Mouse (Mus musculus): Measurements from ENCODE around the gene Foxd1. TPM values are rescaled to one million over a fixed set of nuclear protein-coding genes. Genes with fewer than 3 reads are reported as not detected.

The Foxd1 gene
- total and polyA plus RNA-seq, 2 experiments from 2014 or later, result 0.74 to 1.6 TPM

DNA sequence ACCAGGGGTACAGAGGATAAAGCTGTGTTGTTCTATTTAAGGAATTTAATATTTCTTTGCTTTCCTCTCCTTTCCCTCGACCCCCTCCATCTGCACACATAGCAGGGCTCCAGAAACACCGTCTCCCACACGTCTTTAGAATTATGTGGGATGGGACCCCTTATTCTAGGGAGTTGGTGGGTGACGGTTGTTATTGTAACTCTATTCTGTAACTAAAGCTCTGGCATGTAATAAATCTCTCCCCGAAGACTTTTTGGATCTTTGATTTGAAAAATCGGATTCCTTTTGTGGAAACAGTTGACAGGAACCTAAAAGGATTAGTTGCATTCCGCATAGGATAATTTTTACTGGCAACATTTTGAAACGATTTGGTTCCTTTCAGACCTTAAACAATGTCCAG is 11.0 kb downstream of the Foxd1 start:
- Histone ChIP-seq H3K36me3 (ENCODE audit: insufficient read depth, low read length) (no peaks in the 10 kb centered on the region), H3K4me1 (ENCODE audit: insufficient read depth, low read length) (no peaks in the 10 kb centered on the region), H3K27me3 (ENCODE audit: insufficient read depth, low read length) (peaks cover 85% of the 10 kb centered on the region), H3K27ac (no peak overlapping the region), H3K9me3 (ENCODE audit: low read length) (peaks cover 3% of the 10 kb centered on the region; the same call in 1 of the 2 replicates), H3K4me2 (ENCODE audit: low read depth, low read length) (no peak overlapping the region), H3K4me3 (ENCODE audit: low read length) (no peak overlapping the region), H3K9ac (replicated peaks; ENCODE audit: low read length) (no peak overlapping the region)
- 1% methylated on average over 8 of the region's 8 CpGs for WGBS
- no peak for TF ChIP-seq CTCF (IDR thresholded peaks at IDR 0.05; ENCODE audit: low read depth)
- no peak for ATAC-seq
- no peak for DNase-seq (ENCODE audit: low spot score)

DNA sequence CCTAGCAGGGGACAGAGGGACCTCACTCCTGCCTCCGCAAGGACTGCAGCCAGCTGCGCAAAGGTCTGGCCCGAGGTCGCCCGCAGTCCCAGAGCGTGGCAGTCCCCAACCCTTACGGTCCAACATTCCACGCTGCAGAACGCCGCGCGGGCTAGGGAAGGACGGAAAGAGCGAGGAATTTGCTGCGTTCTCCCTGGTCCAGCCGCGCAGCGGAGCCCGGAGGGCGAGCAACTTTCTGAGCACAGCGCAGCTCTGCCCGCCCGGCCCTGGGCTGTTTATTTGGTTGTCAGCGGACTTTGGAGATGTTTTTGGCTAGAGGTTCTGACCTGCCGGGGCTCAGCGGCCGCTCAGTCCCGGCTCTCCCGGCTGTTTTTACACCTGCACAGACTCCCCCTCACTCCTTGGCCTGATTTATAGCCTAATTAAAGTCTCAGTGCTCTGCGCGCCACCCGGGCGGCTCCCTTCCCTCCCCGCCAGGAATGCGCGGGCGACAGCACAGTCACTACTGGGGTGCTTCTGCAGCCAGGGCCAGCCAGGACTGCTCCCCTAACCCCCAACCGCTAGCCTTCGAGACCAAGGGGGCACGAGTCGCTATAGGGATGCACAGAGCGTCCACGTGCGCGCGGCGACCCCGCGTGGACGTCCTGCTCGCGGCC is 11.9 kb downstream of the Foxd1 start:
- H3K36me3 ChIP-seq (ENCODE audit: insufficient read depth, low read length), result no peaks in the 10 kb centered on the region
- DNase-seq (ENCODE audit: low spot score) (no peak), ATAC-seq (peak; percentile 35; the same call in 1 of the 2 replicates)
- peak overlapping the region; percentile 31 for H3K4me2 ChIP-seq (ENCODE audit: low read depth, low read length)
- no peaks in the 10 kb centered on the region for H3K4me1 ChIP-seq (ENCODE audit: insufficient read depth, low read length)
- H3K27ac ChIP-seq, result no peak overlapping the region
- H3K9ac ChIP-seq (replicated peaks; ENCODE audit: low read length), result no peak overlapping the region; the same call in 1 of the 2 replicates
- H3K4me3 ChIP-seq (ENCODE audit: low read length), result peak overlapping the region; percentile 11
- TF ChIP-seq CTCF (IDR thresholded peaks at IDR 0.05; ENCODE audit: low read depth), result no peak
- H3K27me3 ChIP-seq (ENCODE audit: insufficient read depth, low read length), result peaks cover 82% of the 10 kb centered on the region
- H3K9me3 ChIP-seq (ENCODE audit: low read length), result peaks cover 3% of the 10 kb centered on the region; the same call in 1 of the 2 replicates
- under 1% methylated on average over 52 of the region's 52 CpGs for WGBS

DNA sequence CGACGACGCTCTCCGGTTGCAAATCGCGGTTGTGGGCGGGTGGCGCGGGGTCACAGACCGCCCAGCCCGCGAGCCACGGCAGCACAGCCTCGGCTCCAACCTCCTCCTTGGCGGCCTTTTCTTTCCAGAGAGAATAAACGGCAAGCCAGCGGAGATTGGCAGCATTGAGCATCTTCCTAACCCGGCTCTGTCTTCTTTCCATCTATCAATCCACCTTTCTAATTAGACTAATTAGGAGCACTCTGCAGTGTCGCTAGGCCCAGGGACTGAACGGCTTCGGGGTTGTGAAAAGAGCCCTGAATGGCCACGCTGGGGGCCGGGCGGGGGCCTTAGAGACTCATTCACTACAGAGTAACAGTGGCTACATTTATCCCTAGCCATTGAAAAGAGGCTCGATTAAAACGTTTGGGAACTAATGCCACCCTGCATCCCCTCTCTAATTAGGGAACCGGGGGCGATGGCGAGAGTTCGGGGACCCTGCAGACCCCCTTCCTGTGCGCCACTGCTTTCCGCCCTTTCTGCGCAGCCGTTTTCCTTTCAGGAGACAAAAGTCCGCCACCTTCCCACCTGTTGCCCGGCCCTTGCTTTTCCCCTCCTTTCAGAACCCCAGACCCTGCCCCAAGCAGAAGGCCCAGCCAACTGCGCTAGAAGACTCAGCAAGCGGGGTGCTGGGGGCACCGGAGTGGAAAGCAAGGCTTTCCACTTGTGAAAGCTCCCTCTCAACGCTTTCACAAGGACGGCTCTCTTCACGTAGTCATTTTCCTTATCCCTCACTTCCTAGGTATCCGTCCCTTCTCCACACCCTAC is 12.6 kb downstream of the Foxd1 start:
- Histone ChIP-seq H3K27ac (no peak overlapping the region), H3K4me2 (ENCODE audit: low read depth, low read length) (peak overlapping the region; percentile 31), H3K4me3 (ENCODE audit: low read length) (peak overlapping the region; percentile 7), H3K36me3 (ENCODE audit: insufficient read depth, low read length) (no peaks in the 10 kb centered on the region), H3K27me3 (ENCODE audit: insufficient read depth, low read length) (peaks cover 84% of the 10 kb centered on the region), H3K9me3 (ENCODE audit: low read length) (peaks cover 3% of the 10 kb centered on the region; the same call in 1 of the 2 replicates), H3K4me1 (ENCODE audit: insufficient read depth, low read length) (no peaks in the 10 kb centered on the region), H3K9ac (replicated peaks; ENCODE audit: low read length) (no peak overlapping the region)
- ATAC-seq, result no peak
- WGBS, result under 1% methylated on average over 43 of the region's 43 CpGs
- DNase-seq (ENCODE audit: low spot score), result no peak
- no peak for TF ChIP-seq CTCF (IDR thresholded peaks at IDR 0.05; ENCODE audit: low read depth)

DNA sequence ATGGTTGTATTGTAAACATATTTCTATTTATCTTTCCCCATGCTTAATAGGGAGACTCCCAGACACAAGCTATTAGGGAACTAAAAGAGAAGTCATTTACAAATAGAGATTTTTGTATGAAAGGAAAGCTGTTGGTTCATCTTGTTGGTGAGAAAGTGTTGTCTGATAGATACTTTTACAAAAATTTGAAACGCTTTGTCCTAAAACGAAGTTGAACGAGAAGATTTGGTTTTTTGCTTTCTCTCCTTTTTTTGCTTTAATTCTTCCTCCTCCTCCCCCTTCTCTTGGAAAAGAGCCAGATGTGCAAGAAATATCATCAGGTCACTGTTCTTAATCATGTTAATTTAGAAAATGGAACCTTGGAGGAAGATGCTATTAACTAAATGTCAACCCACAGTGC is 13.6 kb downstream of the Foxd1 start:
- H3K36me3 ChIP-seq (ENCODE audit: insufficient read depth, low read length), result no peaks in the 10 kb centered on the region
- no peak overlapping the region for H3K27ac ChIP-seq
- H3K27me3 ChIP-seq (ENCODE audit: insufficient read depth, low read length), result peaks cover 86% of the 10 kb centered on the region
- H3K4me1 ChIP-seq (ENCODE audit: insufficient read depth, low read length), result no peaks in the 10 kb centered on the region
- no peak for TF ChIP-seq CTCF (IDR thresholded peaks at IDR 0.05; ENCODE audit: low read depth)
- ATAC-seq, result no peak
- H3K9ac ChIP-seq (replicated peaks; ENCODE audit: low read length), result no peak overlapping the region
- WGBS, result 6% methylated on average over 3 of the region's 3 CpGs
- no peak overlapping the region for H3K4me2 ChIP-seq (ENCODE audit: low read depth, low read length)
- H3K4me3 ChIP-seq (ENCODE audit: low read length), result no peak overlapping the region
- H3K9me3 ChIP-seq (ENCODE audit: low read length), result peaks cover under 1% of the 10 kb centered on the region; the same call in 1 of the 2 replicates
- DNase-seq (ENCODE audit: low spot score), result no peak

DNA sequence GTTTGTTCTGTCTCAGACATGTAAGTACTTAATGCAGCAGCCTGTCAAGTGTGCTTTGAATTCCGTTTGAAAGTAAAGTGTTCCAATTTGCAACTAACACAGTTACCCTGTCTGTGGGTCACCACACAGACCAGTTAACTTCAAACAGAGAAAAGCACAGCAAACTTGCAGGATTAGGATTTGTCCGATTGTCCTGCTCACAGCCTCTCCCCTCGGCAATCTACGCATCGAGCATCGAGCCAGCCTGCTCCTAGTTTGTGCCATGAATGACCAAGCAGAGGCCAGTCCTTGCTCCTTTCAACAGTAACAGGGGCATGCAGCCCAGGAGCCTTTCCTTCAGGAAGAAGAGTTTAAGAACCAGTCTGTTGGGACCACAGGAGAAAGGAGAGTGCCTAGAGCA is 15.0 kb downstream of the Foxd1 start:
- no peak for TF ChIP-seq CTCF (IDR thresholded peaks at IDR 0.05; ENCODE audit: low read depth)
- ATAC-seq (no peak), DNase-seq (ENCODE audit: low spot score) (no peak)
- Histone ChIP-seq H3K27ac (no peak overlapping the region), H3K9ac (replicated peaks; ENCODE audit: low read length) (no peak overlapping the region), H3K27me3 (ENCODE audit: insufficient read depth, low read length) (peaks cover 79% of the 10 kb centered on the region), H3K4me1 (ENCODE audit: insufficient read depth, low read length) (no peaks in the 10 kb centered on the region), H3K4me2 (ENCODE audit: low read depth, low read length) (no peak overlapping the region), H3K4me3 (ENCODE audit: low read length) (no peak overlapping the region), H3K9me3 (ENCODE audit: low read length) (no peaks in the 10 kb centered on the region), H3K36me3 (ENCODE audit: insufficient read depth, low read length) (no peaks in the 10 kb centered on the region)
- WGBS, result 12% methylated on average over 6 of the region's 6 CpGs

DNA sequence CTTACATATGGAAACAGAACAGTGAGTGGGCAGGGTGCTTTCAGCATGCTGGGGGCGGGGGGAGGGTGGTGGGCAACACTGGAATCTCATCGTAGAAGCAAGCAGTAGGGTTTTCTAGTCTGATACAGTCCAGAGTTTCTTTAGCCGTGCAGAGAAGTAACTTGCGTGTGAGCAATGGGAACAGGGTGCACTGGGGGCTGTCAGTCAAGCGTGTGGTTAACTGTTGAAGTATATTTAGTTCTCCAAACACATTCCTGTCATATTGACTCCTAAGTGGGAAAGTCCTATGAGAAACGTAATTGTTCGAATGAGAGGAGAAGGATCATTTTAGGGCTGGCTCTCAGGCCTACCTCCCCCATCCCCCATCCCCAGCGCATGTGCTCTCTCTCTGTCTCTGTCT is 20.5 kb downstream of the Foxd1 start:
- TF ChIP-seq CTCF (IDR thresholded peaks at IDR 0.05; ENCODE audit: low read depth), result no peak
- ATAC-seq (no peak), DNase-seq (ENCODE audit: low spot score) (no peak)
- H3K36me3 ChIP-seq (ENCODE audit: insufficient read depth, low read length), result no peaks in the 10 kb centered on the region
- H3K9ac ChIP-seq (replicated peaks; ENCODE audit: low read length), result no peak overlapping the region
- no peak overlapping the region for H3K27ac ChIP-seq
- H3K4me1 ChIP-seq (ENCODE audit: insufficient read depth, low read length), result no peaks in the 10 kb centered on the region
- H3K4me2 ChIP-seq (ENCODE audit: low read depth, low read length), result no peak overlapping the region
- H3K4me3 ChIP-seq (ENCODE audit: low read length), result no peak overlapping the region
- WGBS, result 72% methylated on average over 8 of the region's 8 CpGs
- H3K9me3 ChIP-seq (ENCODE audit: low read length), result no peaks in the 10 kb centered on the region
- H3K27me3 ChIP-seq (ENCODE audit: insufficient read depth, low read length), result peaks cover 28% of the 10 kb centered on the region

Measured in hindbrain, postnatal 0 days (tissue).